Mouse (Mus musculus): ENCODE results near the gene Mip. TPM values are rescaled to one million over a fixed set of nuclear protein-coding genes. Genes with fewer than 3 reads are reported as not detected.

Gene Mip
- polyA plus RNA-seq, 1 experiment from 2014 or later = not detected

DNA sequence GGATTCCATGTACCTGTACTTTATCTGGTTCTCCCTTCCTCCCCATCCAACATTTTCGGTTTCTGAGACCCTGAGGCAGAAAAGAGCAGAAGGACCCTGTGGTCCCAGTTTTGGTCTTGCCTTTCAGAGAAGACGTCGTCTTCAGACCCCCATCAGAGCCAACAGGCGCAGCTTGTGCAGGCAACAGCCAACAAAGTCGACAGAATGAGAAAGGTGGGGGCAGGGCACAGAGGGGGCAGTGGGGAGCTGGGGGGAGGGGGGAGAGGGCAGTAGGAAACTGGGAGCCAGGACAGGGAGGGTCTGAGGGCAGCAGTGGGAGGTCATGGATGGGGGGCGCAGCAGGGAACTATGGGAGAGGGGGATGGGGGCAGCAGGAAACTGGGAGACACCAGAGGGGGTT, 52.5 kb downstream of the Mip start:
- no peak for ATAC-seq (ENCODE audit: low FRiP score)
- no peak overlapping the region for H3K27ac ChIP-seq (ENCODE audit: low read depth, low read length)
- H3K4me2 ChIP-seq (replicated peaks; ENCODE audit: low read depth, low read length) = no peak overlapping the region
- no peaks in the 10 kb centered on the region for H3K27me3 ChIP-seq (ENCODE audit: control insufficient read depth, insufficient read depth, low read length)
- WGBS = 52% methylated on average over 6 of the region's 6 CpGs
- H3K36me3 ChIP-seq (ENCODE audit: control insufficient read depth, insufficient read depth, low read length) = peaks cover 2% of the 10 kb centered on the region; the same call in 1 of the 2 replicates
- DNase-seq (ENCODE audit: low spot score) = no peak
- H3K9me3 ChIP-seq (ENCODE audit: control insufficient read depth, low read length) = no peaks in the 10 kb centered on the region
- H3K4me1 ChIP-seq (replicated peaks; ENCODE audit: control insufficient read depth, insufficient read depth, low read length) = no peaks in the 10 kb centered on the region
- H3K9ac ChIP-seq (ENCODE audit: low read depth, low read length) = no peak overlapping the region
- no peak overlapping the region for H3K4me3 ChIP-seq (ENCODE audit: low read depth, low read length)

DNA sequence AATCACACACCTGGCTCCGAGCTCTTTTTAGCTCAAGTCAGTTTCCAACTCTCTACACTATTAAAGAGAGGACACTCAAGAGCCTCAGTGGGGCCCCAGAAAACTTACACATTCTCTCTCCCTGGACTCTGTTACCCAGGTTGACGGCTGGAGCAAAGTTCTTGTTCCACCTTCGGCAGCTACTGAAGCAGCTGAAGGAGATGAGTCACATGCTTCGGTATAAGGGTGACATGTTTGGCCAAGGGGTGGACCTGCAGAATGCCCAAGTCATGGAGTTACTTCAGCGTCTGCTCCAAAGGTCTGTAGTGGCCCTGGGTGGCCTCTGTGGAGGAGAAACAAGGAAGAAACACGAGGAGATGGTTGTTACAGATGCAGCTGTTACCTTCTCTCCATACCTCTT, 55.3 kb downstream of the Mip start:
- Histone ChIP-seq H3K36me3 (ENCODE audit: control insufficient read depth, insufficient read depth, low read length) (peaks cover 2% of the 10 kb centered on the region; the same call in 1 of the 2 replicates), H3K9ac (ENCODE audit: low read depth, low read length) (no peak overlapping the region), H3K4me3 (ENCODE audit: low read depth, low read length) (no peak overlapping the region), H3K27ac (ENCODE audit: low read depth, low read length) (no peak overlapping the region), H3K27me3 (ENCODE audit: control insufficient read depth, insufficient read depth, low read length) (no peaks in the 10 kb centered on the region), H3K4me1 (replicated peaks; ENCODE audit: control insufficient read depth, insufficient read depth, low read length) (no peaks in the 10 kb centered on the region), H3K9me3 (ENCODE audit: control insufficient read depth, low read length) (no peaks in the 10 kb centered on the region), H3K4me2 (replicated peaks; ENCODE audit: low read depth, low read length) (no peak overlapping the region)
- WGBS = 88% methylated on average over 6 of the region's 6 CpGs
- no peak for DNase-seq (ENCODE audit: low spot score)
- no peak for ATAC-seq (ENCODE audit: low FRiP score)

Other genes starting within 250 kb of the Mip start
- not detected in 2 replicates for gene Hsd17b6, start 218.2 kb upstream of the Mip start, polyA plus RNA-seq (2014; fragmentation: Nextera tagmentation; extraction: Ambion mirVana)
- 87.8 and 88.3 TPM in 2 replicates for gene Prim1, start 210.7 kb upstream of the Mip start, polyA plus RNA-seq (2014; fragmentation: Nextera tagmentation; extraction: Ambion mirVana)
- 858 and 879 TPM in 2 replicates for gene Naca, start 190.3 kb upstream of the Mip start, polyA plus RNA-seq (2014; fragmentation: Nextera tagmentation; extraction: Ambion mirVana)
- gene Ptges3, start 166.9 kb upstream of the Mip start, polyA plus RNA-seq (2014; fragmentation: Nextera tagmentation; extraction: Ambion mirVana) = 590 and 626 TPM in 2 replicates
- gene Atp5b, start 142.6 kb upstream of the Mip start, polyA plus RNA-seq (2014; fragmentation: Nextera tagmentation; extraction: Ambion mirVana) = 2,416 and 2,461 TPM in 2 replicates
- 20.0 and 37.6 TPM in 2 replicates for gene Baz2a, start 134.3 kb upstream of the Mip start, polyA plus RNA-seq (2014; fragmentation: Nextera tagmentation; extraction: Ambion mirVana)
- 18.9 and 19.5 TPM in 2 replicates for gene Rbms2, start 45.5 kb upstream of the Mip start, polyA plus RNA-seq (2014; fragmentation: Nextera tagmentation; extraction: Ambion mirVana)
- 1.3 and 1.5 TPM in 2 replicates for gene Gls2, start 31.4 kb upstream of the Mip start, polyA plus RNA-seq (2014; fragmentation: Nextera tagmentation; extraction: Ambion mirVana)
- 25.2 and 31.1 TPM in 2 replicates for gene Spryd4, start 14.0 kb upstream of the Mip start, polyA plus RNA-seq (2014; fragmentation: Nextera tagmentation; extraction: Ambion mirVana)
- 43.1 and 43.8 TPM in 2 replicates for gene Timeless, start 6.2 kb downstream of the Mip start, polyA plus RNA-seq (2014; fragmentation: Nextera tagmentation; extraction: Ambion mirVana)
- gene Apon, start 28.3 kb downstream of the Mip start, polyA plus RNA-seq (2014; fragmentation: Nextera tagmentation; extraction: Ambion mirVana) = 0.17 and 0.36 TPM in 2 replicates
- gene Apof, start 42.8 kb downstream of the Mip start, polyA plus RNA-seq (2014; fragmentation: Nextera tagmentation; extraction: Ambion mirVana) = not detected in 2 replicates
- 15.4 and 17.3 TPM in 2 replicates for gene Stat2, start 44.7 kb downstream of the Mip start, polyA plus RNA-seq (2014; fragmentation: Nextera tagmentation; extraction: Ambion mirVana)
- gene Il23a, start 72.9 kb downstream of the Mip start, polyA plus RNA-seq (2014; fragmentation: Nextera tagmentation; extraction: Ambion mirVana) = 0.28 TPM in 1 of 2 replicates, not detected in the other
- gene Pan2, start 77.5 kb downstream of the Mip start, polyA plus RNA-seq (2014; fragmentation: Nextera tagmentation; extraction: Ambion mirVana) = 30.5 and 31.2 TPM in 2 replicates
- 229 and 245 TPM in 2 replicates for gene Cnpy2, start 96.6 kb downstream of the Mip start, polyA plus RNA-seq (2014; fragmentation: Nextera tagmentation; extraction: Ambion mirVana)
- 242 and 254 TPM in 2 replicates for gene Cs, start 111.9 kb downstream of the Mip start, polyA plus RNA-seq (2014; fragmentation: Nextera tagmentation; extraction: Ambion mirVana)
- gene Coq10a, start 143.2 kb downstream of the Mip start, polyA plus RNA-seq (2014; fragmentation: Nextera tagmentation; extraction: Ambion mirVana) = 23.8 and 24.5 TPM in 2 replicates
- 9.5 and 12.3 TPM in 2 replicates for gene Ankrd52, start 151.3 kb downstream of the Mip start, polyA plus RNA-seq (2014; fragmentation: Nextera tagmentation; extraction: Ambion mirVana)
- gene Slc39a5, start 175.4 kb downstream of the Mip start, polyA plus RNA-seq (2014; fragmentation: Nextera tagmentation; extraction: Ambion mirVana) = not detected in 2 replicates
- gene Nabp2, start 185.7 kb downstream of the Mip start, polyA plus RNA-seq (2014; fragmentation: Nextera tagmentation; extraction: Ambion mirVana) = 125 and 130 TPM in 2 replicates
- gene Rnf41, start 185.8 kb downstream of the Mip start, polyA plus RNA-seq (2014; fragmentation: Nextera tagmentation; extraction: Ambion mirVana) = 44.2 and 44.7 TPM in 2 replicates
- 126 and 170 TPM in 2 replicates for gene Smarcc2, start 233.4 kb downstream of the Mip start, polyA plus RNA-seq (2014; fragmentation: Nextera tagmentation; extraction: Ambion mirVana)

Data from hindbrain, embryonic 11.5 days (tissue).